Mouse (Mus musculus): ENCODE results near the gene Zic3. TPM values are rescaled to one million over a fixed set of nuclear protein-coding genes. Genes with fewer than 3 reads are reported as not detected.

Gene Zic3
- total RNA-seq, 2 experiments from 2014 or later: not detected

DNA sequence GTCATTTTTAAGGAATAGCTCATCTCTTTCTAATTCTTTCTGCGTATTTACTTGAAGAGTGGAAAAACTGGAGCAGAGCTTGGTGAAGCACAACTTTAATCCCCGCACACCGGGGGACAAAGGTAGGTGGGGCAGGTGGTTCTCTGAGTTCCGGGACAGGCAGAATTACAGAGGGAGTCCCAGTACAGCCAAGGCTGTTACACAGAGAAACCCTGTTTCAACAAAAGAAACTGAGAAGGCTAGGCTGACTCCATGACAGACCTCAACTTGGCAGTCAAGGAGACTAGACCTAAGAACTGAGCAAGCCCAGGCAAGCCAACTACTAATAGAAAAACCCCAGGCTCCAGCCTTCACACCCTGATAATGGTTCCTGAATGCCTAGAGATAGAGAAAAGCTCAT lies 20.0 kb downstream of the Zic3 start:
- no peak for DNase-seq
